Mouse (Mus musculus) liver, postnatal 0 days (tissue): Measurements from ENCODE around the gene Gzme. TPM values are rescaled to one million over a fixed set of nuclear protein-coding genes. Genes with fewer than 3 reads are reported as not detected.
"Not testable (repeated sequence)": the region's sequence is repeated elsewhere in the genome, so short reads cannot be mapped to it uniquely, and the experiment has no call there.

ENCODE experiments used
- ATAC-seq: fragments of 200-750 bp; cut with Nextera tagmentation; 2 replicates; pipeline ENCODE4 v1.8.0; 2017; ENCODE audit warnings: mild to moderate bottlenecking, moderate library complexity
- DNase-seq: peaks from one replicate; pipeline ENCODE4 v3.0.0-alpha.2; 2016
- H3K27ac ChIP-seq: fragments of 300-500 bp; sonication (generic); 2 replicates; pipeline ENCODE4 v1.5.1; 2014; ENCODE audit warnings: antibody characterized with exemption, moderate library complexity, mild to moderate bottlenecking, low read depth
- H3K27me3 ChIP-seq: fragments of 300-500 bp; sonication (generic); 2 replicates; pipeline ENCODE4 v1.6.1; 2014; ENCODE audit warnings: low read length, control low read depth, mixed read lengths; ENCODE audit not compliant: insufficient read depth
- H3K36me3 ChIP-seq: fragments of 300-500 bp; sonication (generic); replicated peaks from 2 replicates; pipeline ENCODE4 v1.6.1; 2014; ENCODE audit warnings: mild to moderate bottlenecking, control low read depth, low read length, moderate library complexity, mixed read lengths; ENCODE audit not compliant: insufficient read depth
- H3K4me1 ChIP-seq: fragments of 300-500 bp; sonication (generic); 2 replicates; pipeline ENCODE4 v1.6.1; 2014; ENCODE audit warnings: antibody characterized with exemption, mild to moderate bottlenecking, control low read depth; ENCODE audit not compliant: insufficient read depth
- H3K4me2 ChIP-seq: fragments of 300-500 bp; sonication (generic); 2 replicates; pipeline ENCODE4 v1.6.1; 2014; ENCODE audit warnings: low read depth, mild to moderate bottlenecking, low read length, moderate library complexity, mixed read lengths
- H3K4me3 ChIP-seq: fragments of 300-500 bp; sonication (generic); 2 replicates; pipeline ENCODE4 v1.5.1; 2014; ENCODE audit warnings: low read depth, low read length
- H3K9ac ChIP-seq: fragments of 300-500 bp; sonication (generic); replicated peaks from 2 replicates; pipeline ENCODE4 v1.6.1; 2014; ENCODE audit warnings: mild to moderate bottlenecking, moderate library complexity
- H3K9me3 ChIP-seq: fragments of 300-500 bp; sonication (generic); 2 replicates; pipeline ENCODE4 v1.6.1; 2016; ENCODE audit warnings: mild to moderate bottlenecking, control low read depth, low read length, mixed read lengths
- CTCF ChIP-seq: sonication (generic); IDR thresholded peaks from 2 replicates; pipeline ENCODE4 v1.5.1; 2016; ENCODE audit warnings: antibody characterized with exemption, low read depth
- EP300 ChIP-seq: IDR thresholded peaks from 2 replicates; pipeline ENCODE4 v1.6.1; 2016; ENCODE audit warnings: antibody characterized with exemption, low read depth, mild to moderate bottlenecking
- WGBS: fragments of 180-500 bp; shearing (Covaris S2); extraction: QIAGEN DNeasy Blood & Tissue Kit; methylation state at CpG from one replicate; pipeline ENCODE4 v1.1.7; 2014; ENCODE audit not compliant: insufficient replicate concordance; 5-methylcytosine and 5-hydroxymethylcytosine counted together
- polyA plus RNA-seq: library from polyadenylated mRNA; unstranded; fragments of >200 nt; fragmentation: Nextera tagmentation; extraction: Ambion mirVana; gene quantifications from 2 replicates; pipeline ENCODE4 v1.2.1, GENCODE M21; 2015

The Gzme gene
- polyA plus RNA-seq = not detected in 2 replicates

- Histone ChIP-seq H3K27me3 (no peaks in the 10 kb centered on the region), H3K4me3 (no peak within 1 kb of the TSS), H3K9me3 (no peaks in the 10 kb centered on the region), H3K27ac (no peak within 1 kb of the TSS), H3K4me1 (no peaks in the 10 kb centered on the region), H3K36me3 (no peaks in the 10 kb centered on the region), H3K9ac (no peak within 1 kb of the TSS), H3K4me2 (no peak within 1 kb of the TSS)
- no peak for DNase-seq
- no peak for ATAC-seq
- TF ChIP-seq EP300 = no peak
- TF ChIP-seq CTCF = no peak
Observed at GRCm38 (mm10) chr14:56120525-56120924, at the start of gene Gzme. Gene Gzme (minus strand): TSS chr14:56120625.

- no peak for ATAC-seq
- TF ChIP-seq EP300 (no peak), CTCF (no peak)
Observed at GRCm38 (mm10) chr14:56168009-56168408, 47.6 kb upstream of the Gzme start.

DNA sequence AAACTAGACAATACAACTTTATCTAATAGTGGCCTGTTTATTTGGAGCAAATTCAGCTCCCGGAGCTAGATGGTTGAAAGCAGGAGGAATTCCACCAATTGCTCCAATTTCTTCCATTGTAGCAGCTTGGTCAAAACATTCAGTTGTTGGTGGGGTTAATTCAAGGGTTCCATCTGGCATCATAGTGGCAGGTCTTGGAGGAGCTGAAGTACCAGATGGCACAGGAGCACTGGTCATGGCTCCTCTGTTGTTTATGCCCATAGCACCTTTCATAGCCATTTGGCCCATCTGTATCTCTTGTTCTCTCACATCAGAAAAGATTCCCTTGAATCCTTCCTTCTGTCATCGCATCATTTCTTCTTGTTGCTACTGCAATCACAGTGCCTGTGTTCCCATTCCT is 41.7 kb upstream of the Gzme start:
- no peak overlapping the region for H3K4me3 ChIP-seq
- H3K9ac ChIP-seq = no peak overlapping the region
- TF ChIP-seq CTCF = no peak
- no peak for TF ChIP-seq EP300
- H3K27me3 ChIP-seq = no peaks in the 10 kb centered on the region
- no peak overlapping the region for H3K27ac ChIP-seq
- H3K4me1 ChIP-seq = no peaks in the 10 kb centered on the region
- H3K36me3 ChIP-seq = no peaks in the 10 kb centered on the region
- DNase-seq (no peak), ATAC-seq (no peak)
- H3K9me3 ChIP-seq = no peaks in the 10 kb centered on the region
- 73% methylated on average over 2 of the region's 2 CpGs for WGBS
- no peak overlapping the region for H3K4me2 ChIP-seq

More at GRCm38 (mm10) chr14:56168009-56168408, 47.6 kb upstream of the Gzme start:
- Histone ChIP-seq H3K4me2 (no peak overlapping the region), H3K36me3 (no peaks in the 10 kb centered on the region), H3K9ac (no peak overlapping the region), H3K4me3 (no peak overlapping the region), H3K27ac (no peak overlapping the region), H3K9me3 (no peaks in the 10 kb centered on the region), H3K27me3 (no peaks in the 10 kb centered on the region), H3K4me1 (no peaks in the 10 kb centered on the region)
- DNase-seq = no peak
- 54% methylated on average over 6 of the region's 6 CpGs for WGBS

DNA sequence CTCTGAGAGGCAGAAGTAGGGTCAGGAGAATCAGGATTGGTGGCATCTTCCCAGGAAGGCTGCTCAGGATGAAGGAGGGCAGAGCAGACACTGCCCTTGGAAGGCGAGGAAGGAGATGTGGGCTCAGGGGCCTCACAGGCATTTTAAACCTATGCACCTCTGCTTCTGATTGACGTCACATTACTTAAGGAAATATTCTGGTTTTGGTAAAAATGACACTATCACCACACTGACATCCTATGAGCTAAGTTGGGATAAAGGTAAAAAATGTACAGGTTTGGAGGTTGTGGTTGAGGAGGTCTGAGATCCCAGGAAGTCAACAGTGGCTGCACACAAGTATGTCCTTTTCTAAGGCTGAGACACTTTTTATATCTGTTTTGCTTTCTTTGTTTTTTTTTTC is 39.1 kb upstream of the Gzme start, which contains the start of gene Gzmg:
Gene Gzmg, minus strand, starts transcription at position 101 of the 400 bp plus-strand sequence.
- not testable (repeated sequence) for H3K9me3 ChIP-seq, H3K9ac ChIP-seq, H3K4me2 ChIP-seq, H3K36me3 ChIP-seq, H3K4me3 ChIP-seq, H3K4me1 ChIP-seq, DNase-seq, H3K27ac ChIP-seq, ATAC-seq, H3K27me3 ChIP-seq
- 57% methylated on average over 2 of the region's 2 CpGs for WGBS

- H3K36me3 ChIP-seq = no peaks in the 10 kb centered on the region
- H3K4me3 ChIP-seq = no peak overlapping the region
- no peak overlapping the region for H3K9ac ChIP-seq
- H3K4me2 ChIP-seq = no peak overlapping the region
- H3K4me1 ChIP-seq = no peaks in the 10 kb centered on the region
- DNase-seq = no peak
- no peak for ATAC-seq
- WGBS = 59% methylated on average over 2 of the region's 2 CpGs
- H3K27me3 ChIP-seq = no peaks in the 10 kb centered on the region
- TF ChIP-seq EP300 = no peak
- TF ChIP-seq CTCF = peak; percentile 51
- H3K27ac ChIP-seq = no peak overlapping the region
- no peaks in the 10 kb centered on the region for H3K9me3 ChIP-seq
Observed at GRCm38 (mm10) chr14:56155340-56155739, 34.9 kb upstream of the Gzme start.

DNA sequence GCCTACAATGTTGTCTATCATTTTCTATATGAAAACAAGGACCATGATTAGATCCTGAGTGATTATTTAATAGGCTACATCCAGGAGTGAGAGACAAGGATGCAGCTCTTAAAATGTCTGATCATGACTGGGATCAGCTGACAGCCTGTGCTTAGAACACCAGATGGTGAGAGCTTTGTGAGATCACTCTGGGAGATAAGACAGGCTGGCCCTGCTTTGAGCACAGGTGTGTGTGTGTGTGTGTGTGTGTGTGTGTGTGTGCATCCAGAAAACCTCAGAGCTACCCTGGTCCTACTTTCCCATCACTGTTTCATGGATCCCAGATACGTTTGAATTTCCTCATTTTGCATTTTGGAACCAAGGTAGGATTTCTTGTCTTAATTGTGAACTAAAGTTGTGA is 13.2 kb upstream of the Gzme start:
- not testable (repeated sequence) for H3K4me1 ChIP-seq, H3K4me3 ChIP-seq, DNase-seq, ATAC-seq, H3K9ac ChIP-seq, H3K9me3 ChIP-seq, H3K27me3 ChIP-seq, H3K27ac ChIP-seq, H3K36me3 ChIP-seq, H3K4me2 ChIP-seq
- 63% methylated on average over 1 of the region's 1 CpGs for WGBS

DNA sequence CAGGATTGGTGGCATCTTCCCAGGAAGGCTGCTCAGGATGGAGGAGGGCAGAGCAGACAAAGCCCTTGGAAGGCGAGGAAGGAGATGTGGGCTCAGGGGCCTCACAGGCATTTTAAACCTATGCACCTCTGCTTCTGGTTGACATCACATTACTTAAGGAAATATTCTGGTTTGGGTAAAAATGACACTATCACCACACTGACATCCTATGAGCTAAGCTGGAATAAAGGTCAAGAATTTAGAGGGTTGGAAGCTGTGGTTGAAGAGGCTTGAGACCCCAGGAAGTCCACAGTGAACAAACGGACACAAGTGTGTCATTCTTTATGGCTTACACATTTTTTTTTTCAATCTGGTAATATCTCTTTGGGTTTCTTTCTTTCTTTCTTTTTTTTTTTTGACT is 12.1 kb upstream of the Gzme start, which contains the start of gene Gzmd:
Gene Gzmd, minus strand, starts transcription at position 101 of the 400 bp plus-strand sequence.
- not testable (repeated sequence) for ATAC-seq, H3K27ac ChIP-seq, H3K9ac ChIP-seq, H3K4me3 ChIP-seq, DNase-seq, H3K4me1 ChIP-seq, H3K27me3 ChIP-seq, H3K4me2 ChIP-seq, H3K9me3 ChIP-seq, H3K36me3 ChIP-seq
- 56% methylated on average over 2 of the region's 2 CpGs for WGBS
